ENCODE assay signal across 8 mouse cellular contexts in the genomic region with DNA sequence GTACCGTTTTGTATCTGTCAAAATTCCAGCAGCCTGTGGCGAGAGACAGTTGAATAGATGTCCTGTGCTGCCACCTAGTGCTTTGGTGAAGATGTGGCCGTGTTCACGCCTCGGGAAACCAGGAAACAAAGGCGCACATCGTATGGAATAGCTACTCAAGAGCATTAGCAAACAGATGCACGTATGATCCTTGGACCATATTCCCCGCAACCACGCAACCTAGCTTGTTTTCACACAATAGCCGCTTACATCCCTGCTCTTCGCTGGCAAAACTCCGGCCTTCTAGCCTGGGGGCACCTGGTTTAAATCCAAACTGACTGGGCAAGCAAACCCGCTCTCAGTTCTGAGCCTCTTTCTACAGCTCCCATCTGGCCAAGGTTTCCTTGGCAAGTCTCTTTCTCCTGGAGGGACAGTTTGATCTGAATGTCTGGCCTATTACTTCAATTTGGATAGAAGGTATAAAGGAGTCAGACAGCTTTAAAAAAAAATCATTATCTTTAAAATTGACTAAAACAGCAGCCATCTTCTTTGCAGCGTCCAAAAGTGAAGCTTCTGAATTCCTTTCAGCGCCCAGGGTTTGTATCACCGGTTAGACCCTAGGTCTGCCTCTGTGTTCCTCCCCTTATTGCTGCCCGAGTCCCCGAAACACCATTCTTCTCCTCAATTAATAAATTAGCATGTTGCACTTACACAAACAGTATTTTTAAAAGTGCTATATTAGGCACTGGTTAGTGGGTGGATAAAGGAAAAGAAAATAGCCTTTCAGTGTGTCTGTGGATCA.
A peak's percentile ranks its signal among the peaks of the same experiment; 100 is the strongest.
DNase-seq lines count a peak whose midpoint lies in the region; ATAC-seq and TF ChIP-seq lines count a peak whose summit lies in the region.

No protein-coding gene starts in this region.

- 7% methylated on average over 19 of the region's 19 CpGs for WGBS in cerebellum, adult 2 months
- WGBS in hindbrain, postnatal 0 days, result 15% methylated on average over 19 of the region's 19 CpGs
- 26% methylated on average over 19 of the region's 19 CpGs for WGBS in small intestine, adult 2 months
- WGBS in thymus, adult 2 months, result 32% methylated on average over 19 of the region's 19 CpGs

- no peaks in the 10 kb centered on the region for H3K9me3 ChIP-seq in hindbrain, postnatal 0 days (ENCODE audit: low read length)

- 0 out of 2 replicates have a peak overlapping the region, but pooled peaks have one; percentile 42 for H3K9ac ChIP-seq in hindbrain, postnatal 0 days (replicated peaks; ENCODE audit: low read length)

- DNase-seq in Patski (ENCODE audit: low read depth, low spot score), result peak; percentile 6
- DNase-seq in cerebellum, adult 2 months, result peak; percentile 71 to 72
- DNase-seq in forelimb bud, embryonic 11.5 days (ENCODE audit: low read depth, low spot score), result peak; percentile 72
- peak; percentile 94 for DNase-seq in hindbrain, postnatal 0 days (ENCODE audit: low spot score)
- DNase-seq in left cerebral cortex, adult 18-20 months (ENCODE audit: low spot score in 2 of 2), result peak; percentile 80 to 85
- no peak for DNase-seq in thymus, adult 2 months

- H3K36me3 ChIP-seq in hindbrain, postnatal 0 days (ENCODE audit: insufficient read depth, low read length), result no peaks in the 10 kb centered on the region
- H3K36me3 ChIP-seq in small intestine, adult 2 months (ENCODE audit: control insufficient read depth, insufficient read depth, low read length), result no peaks in the 10 kb centered on the region
- no peaks in the 10 kb centered on the region for H3K36me3 ChIP-seq in thymus, adult 2 months (ENCODE audit: control insufficient read depth, insufficient read depth, low read length)

- peak overlapping the region; percentile 59 for H3K4me3 ChIP-seq in cerebellum, adult 2 months (replicated peaks; ENCODE audit: insufficient read depth, low read depth, low read length)
- H3K4me3 ChIP-seq in hindbrain, postnatal 0 days (ENCODE audit: low read length), result peak overlapping the region; percentile 25
- no peak overlapping the region for H3K4me3 ChIP-seq in small intestine, adult 2 months (ENCODE audit: low read depth, low read length)
- H3K4me3 ChIP-seq in thymus, adult 2 months (ENCODE audit: control insufficient read depth, insufficient read depth, low read length), result no peak overlapping the region

- CTCF ChIA-PET in Patski (lab: Charles Lee), result interaction anchor here (0.9 to 1.8 kb wide), 5 partner anchors 10 to 1570 kb away, joined by 3 to 8 read pairs (median 5); no protein-coding TSS in a partner anchor

- POLR2A ChIA-PET in Patski (lab: Charles Lee), result no interaction called here

- H3K4me2 ChIP-seq in hindbrain, postnatal 0 days (ENCODE audit: low read depth, low read length), result peak overlapping the region; percentile 56

- in situ Hi-C loops in Patski (cut with MboI; ENCODE audit: low pct_unique_long_range_greater_than_20kb), result loop anchor here (5.0 to 10.0 kb wide), 2 partner anchors 239 to 1562 kb away; a partner anchor contains a TSS

- no peak overlapping the region for H3K27ac ChIP-seq in cerebellum, adult 2 months (ENCODE audit: insufficient read depth, low read length)
- peak overlapping the region; percentile 17 for H3K27ac ChIP-seq in hindbrain, postnatal 0 days
- no peak overlapping the region for H3K27ac ChIP-seq in small intestine, adult 2 months (ENCODE audit: insufficient read depth, low read depth, low read length)
- H3K27ac ChIP-seq in thymus, adult 2 months (ENCODE audit: control insufficient read depth, insufficient read depth, low read length), result no peak overlapping the region

- ATAC-seq in Patski, result peak; percentile 88
- ATAC-seq in hindbrain, postnatal 0 days, result peak; percentile 93
- peak; percentile 75 for ATAC-seq in megakaryocyte progenitor cell, adult 5-6 weeks (replicated peaks; ENCODE audit: poor library complexity)

- peaks cover 12% of the 10 kb centered on the region for H3K27me3 ChIP-seq in Patski
- H3K27me3 ChIP-seq in cerebellum, adult 2 months (ENCODE audit: control insufficient read depth, insufficient read depth, low read length), result no peaks in the 10 kb centered on the region; the same call in 1 of the 2 replicates
- no peaks in the 10 kb centered on the region for H3K27me3 ChIP-seq in hindbrain, postnatal 0 days (ENCODE audit: insufficient read depth, low read length)
- H3K27me3 ChIP-seq in small intestine, adult 2 months (ENCODE audit: control insufficient read depth, insufficient read depth, low read length), result no peaks in the 10 kb centered on the region
- no peaks in the 10 kb centered on the region for H3K27me3 ChIP-seq in thymus, adult 2 months (ENCODE audit: control insufficient read depth, insufficient read depth, low read length)

- TF ChIP-seq CTCF in Patski (IDR thresholded peaks at IDR 0.05), result peak; percentile 88
- peak; percentile 88 for TF ChIP-seq CTCF in cerebellum, adult 2 months (IDR thresholded peaks at IDR 0.05; ENCODE audit: borderline replicate concordance, insufficient read depth, low read depth, low read length)
- TF ChIP-seq CTCF in hindbrain, postnatal 0 days (IDR thresholded peaks at IDR 0.05; ENCODE audit: low read depth), result peak; percentile 92
- peak; percentile 49; the same call in 1 of the 2 replicates for TF ChIP-seq CTCF in small intestine, adult 2 months (IDR thresholded peaks at IDR 0.05; ENCODE audit: extremely low read depth, insufficient read length, insufficient replicate concordance, low read depth, low read length)
- no peak for TF ChIP-seq CTCF in thymus, adult 2 months (IDR thresholded peaks at IDR 0.05; ENCODE audit: borderline replicate concordance, control insufficient read depth, extremely low read depth, insufficient read depth, low read length, poor library complexity)

- H3K4me1 ChIP-seq in cerebellum, adult 2 months (ENCODE audit: control insufficient read depth, insufficient read depth, low read length), result no peaks in the 10 kb centered on the region
- H3K4me1 ChIP-seq in hindbrain, postnatal 0 days (ENCODE audit: insufficient read depth, low read length), result no peaks in the 10 kb centered on the region
- H3K4me1 ChIP-seq in small intestine, adult 2 months (ENCODE audit: control insufficient read depth, insufficient read depth, insufficient read length, low read length), result no peaks in the 10 kb centered on the region
- no peaks in the 10 kb centered on the region for H3K4me1 ChIP-seq in thymus, adult 2 months (replicated peaks; ENCODE audit: control insufficient read depth, insufficient read depth, low read length)

- no peak for TF ChIP-seq POLR2A in cerebellum, adult 2 months (IDR thresholded peaks at IDR 0.05; ENCODE audit: borderline replicate concordance, insufficient read depth, low read length)
- no peak for TF ChIP-seq POLR2A in small intestine, adult 2 months (IDR thresholded peaks at IDR 0.05; ENCODE audit: low read depth, low read length)
- no peak for TF ChIP-seq POLR2A in thymus, adult 2 months (IDR thresholded peaks at IDR 0.05; ENCODE audit: control insufficient read depth, extremely low read depth, insufficient read depth, low read length, poor library complexity)

Comparison
In these comparisons a context has a peak if more than half of its experiments do, and no peak if none do; other contexts are left out.
1. H3K4me3 ChIP-seq: peak in cerebellum, adult 2 months (single experiment) and hindbrain, postnatal 0 days (single experiment); none in small intestine, adult 2 months (single experiment) and thymus, adult 2 months (single experiment).
2. Peak in every context shown above with its lines, with median percentiles within 50 percentile points of each other: ATAC-seq.